Mouse (Mus musculus) heart, postnatal 0 days (tissue): Measurements from ENCODE around the gene Dcaf8. TPM values are rescaled to one million over a fixed set of nuclear protein-coding genes. Genes with fewer than 3 reads are reported as not detected.
A peak's percentile ranks its signal among the peaks of the same experiment; 100 is the strongest.

Experiments used
- ATAC-seq: fragments of 200-750 bp; cut with Nextera tagmentation; 2 replicates; pipeline ENCODE4 v1.8.0; 2017; ENCODE audit warnings: low read depth, moderate number of reproducible peaks, moderate library complexity; ENCODE audit not compliant: insufficient read depth
- DNase-seq: peaks from one replicate; pipeline ENCODE4 v3.0.0-alpha.2; 2016; ENCODE audit warnings: low spot score
- H3K27ac ChIP-seq: fragments of 300-500 bp; sonication (generic); 2 replicates; pipeline ENCODE4 v1.5.1; 2014; ENCODE audit warnings: low read depth, mild to moderate bottlenecking
- H3K27me3 ChIP-seq: fragments of 300-500 bp; sonication (generic); 2 replicates; pipeline ENCODE4 v1.6.1; 2014; ENCODE audit warnings: low read length, mixed read lengths; ENCODE audit not compliant: control insufficient read depth, insufficient read depth
- H3K36me3 ChIP-seq: fragments of 300-500 bp; sonication (generic); replicated peaks from 2 replicates; pipeline ENCODE4 v1.6.1; 2014; ENCODE audit warnings: low read length, mixed read lengths; ENCODE audit not compliant: control insufficient read depth, insufficient read depth
- H3K4me1 ChIP-seq: fragments of 300-500 bp; sonication (generic); 2 replicates; pipeline ENCODE4 v1.6.1; 2014; ENCODE audit warnings: antibody characterized with exemption; ENCODE audit not compliant: control insufficient read depth, insufficient read depth
- H3K4me2 ChIP-seq: fragments of 300-500 bp; sonication (generic); 2 replicates; pipeline ENCODE4 v1.6.1; 2014; ENCODE audit warnings: low read depth, mild to moderate bottlenecking, low read length, moderate library complexity
- H3K4me3 ChIP-seq: fragments of 300-500 bp; sonication (generic); 2 replicates; pipeline ENCODE4 v1.5.1; 2014; ENCODE audit warnings: low read depth, low read length
- H3K9ac ChIP-seq: fragments of 300-500 bp; sonication (generic); replicated peaks from 2 replicates; pipeline ENCODE4 v1.6.1; 2014; ENCODE audit warnings: low read depth, low read length, mixed read lengths
- H3K9me3 ChIP-seq: fragments of 300-500 bp; sonication (generic); replicated peaks from 2 replicates; pipeline ENCODE4 v1.6.1; 2016; ENCODE audit warnings: low read length; ENCODE audit not compliant: control insufficient read depth
- CTCF ChIP-seq: IDR thresholded peaks from 2 replicates; pipeline ENCODE4 v1.5.1; 2016; ENCODE audit warnings: antibody characterized with exemption, control low read depth, low read depth
- EP300 ChIP-seq: IDR thresholded peaks from 2 replicates; pipeline ENCODE4 v1.6.1; 2016; ENCODE audit warnings: antibody characterized with exemption, low read depth
- WGBS: fragments of 180-500 bp; shearing (Covaris S2); extraction: QIAGEN DNeasy Blood & Tissue Kit; methylation state at CpG from one replicate; pipeline ENCODE4 v1.1.7; 2014; 5-methylcytosine and 5-hydroxymethylcytosine counted together
- polyA plus RNA-seq: library from polyadenylated mRNA; unstranded; fragments of >200 nt; fragmentation: Nextera tagmentation; extraction: Ambion mirVana; gene quantifications from 2 replicates; pipeline ENCODE4 v1.2.1, GENCODE M21; 2015
- total RNA-seq: library from RNA; depleted of rRNA; stranded (reverse); fragments of >200 nt; gene quantifications from 2 replicates; pipeline ENCODE4 v1.2.3, GENCODE M21; 2014; ENCODE audit warnings: low replicate concordance

The Dcaf8 gene
- total and polyA plus RNA-seq, 2 experiments from 2014 or later, result 116 to 129 TPM

- peak within 1 kb of the TSS; percentile 92 for H3K4me3 ChIP-seq
- DNase-seq, result peak; percentile 92
- peak; percentile 96 for ATAC-seq
- peaks cover 7% of the 10 kb centered on the region for H3K4me1 ChIP-seq
- TF ChIP-seq EP300, result no peak
- TF ChIP-seq CTCF, result no peak
- peak within 1 kb of the TSS; percentile 89 for H3K9ac ChIP-seq
- H3K4me2 ChIP-seq, result peak within 1 kb of the TSS; percentile 90
- WGBS, result under 1% methylated on average over 42 of the region's 42 CpGs
- H3K27ac ChIP-seq, result peak within 1 kb of the TSS; percentile 66
- H3K9me3 ChIP-seq, result no peaks in the 10 kb centered on the region
- peaks cover 54% of the 10 kb centered on the region for H3K36me3 ChIP-seq
- H3K27me3 ChIP-seq, result no peaks in the 10 kb centered on the region
Observed at GRCm38 (mm10) chr1:172126376-172127347, 21.2 kb upstream of the Dcaf8 start, which contains the start of gene Pex19. Pex19 (plus strand) TSS chr1:172126755.

- TF ChIP-seq CTCF (no peak), EP300 (no peak)
- Histone ChIP-seq H3K27me3 (no peaks in the 10 kb centered on the region), H3K4me1 (peaks cover 7% of the 10 kb centered on the region), H3K9ac (peak overlapping the region; percentile 89), H3K9me3 (no peaks in the 10 kb centered on the region), H3K4me2 (peak overlapping the region; percentile 90), H3K4me3 (peak overlapping the region; percentile 92), H3K36me3 (peaks cover 54% of the 10 kb centered on the region), H3K27ac (no peak overlapping the region)
- WGBS, result 30% methylated on average over 5 of the region's 5 CpGs
- ATAC-seq (no peak), DNase-seq (no peak)
Observed at GRCm38 (mm10) chr1:172127487-172127886, 20.4 kb upstream of the Dcaf8 start.

- WGBS, result 93% methylated on average over 15 of the region's 15 CpGs
Observed at GRCm38 (mm10) chr1:172128563-172128962, 19.3 kb upstream of the Dcaf8 start.

GRCm38 (mm10) chr1:172129108-172129507 is 18.8 kb upstream of the Dcaf8 start:
- ATAC-seq (no peak), DNase-seq (no peak)
- 52% methylated on average over 2 of the region's 2 CpGs for WGBS
- Histone ChIP-seq H3K9ac (no peak overlapping the region), H3K4me1 (peaks cover 7% of the 10 kb centered on the region), H3K9me3 (no peaks in the 10 kb centered on the region), H3K4me2 (no peak overlapping the region), H3K27me3 (no peaks in the 10 kb centered on the region), H3K4me3 (no peak overlapping the region), H3K27ac (no peak overlapping the region), H3K36me3 (peaks cover 58% of the 10 kb centered on the region)
- TF ChIP-seq CTCF, result peak; percentile 32
- TF ChIP-seq EP300, result no peak

More at GRCm38 (mm10) chr1:172128563-172128962, 19.3 kb upstream of the Dcaf8 start:
- Histone ChIP-seq H3K9me3 (no peaks in the 10 kb centered on the region), H3K4me2 (no peak overlapping the region), H3K4me1 (peaks cover 7% of the 10 kb centered on the region), H3K36me3 (peaks cover 53% of the 10 kb centered on the region), H3K9ac (no peak overlapping the region), H3K4me3 (no peak overlapping the region), H3K27ac (no peak overlapping the region), H3K27me3 (no peaks in the 10 kb centered on the region)
- no peak for TF ChIP-seq CTCF
- no peak for ATAC-seq
- no peak for DNase-seq

- TF ChIP-seq CTCF (no peak), EP300 (no peak)
- peaks cover 7% of the 10 kb centered on the region for H3K4me1 ChIP-seq
- H3K4me2 ChIP-seq, result no peak overlapping the region
- H3K4me3 ChIP-seq, result no peak overlapping the region
- H3K9ac ChIP-seq, result no peak overlapping the region
- H3K27me3 ChIP-seq, result no peaks in the 10 kb centered on the region
- 93% methylated on average over 5 of the region's 5 CpGs for WGBS
- no peak for DNase-seq
- no peaks in the 10 kb centered on the region for H3K9me3 ChIP-seq
- H3K36me3 ChIP-seq, result peaks cover 65% of the 10 kb centered on the region
- ATAC-seq, result no peak
- H3K27ac ChIP-seq, result no peak overlapping the region
Observed at GRCm38 (mm10) chr1:172129780-172130179, 18.1 kb upstream of the Dcaf8 start.
